Mouse (Mus musculus): ENCODE data around the gene Rab22a.

DNA sequence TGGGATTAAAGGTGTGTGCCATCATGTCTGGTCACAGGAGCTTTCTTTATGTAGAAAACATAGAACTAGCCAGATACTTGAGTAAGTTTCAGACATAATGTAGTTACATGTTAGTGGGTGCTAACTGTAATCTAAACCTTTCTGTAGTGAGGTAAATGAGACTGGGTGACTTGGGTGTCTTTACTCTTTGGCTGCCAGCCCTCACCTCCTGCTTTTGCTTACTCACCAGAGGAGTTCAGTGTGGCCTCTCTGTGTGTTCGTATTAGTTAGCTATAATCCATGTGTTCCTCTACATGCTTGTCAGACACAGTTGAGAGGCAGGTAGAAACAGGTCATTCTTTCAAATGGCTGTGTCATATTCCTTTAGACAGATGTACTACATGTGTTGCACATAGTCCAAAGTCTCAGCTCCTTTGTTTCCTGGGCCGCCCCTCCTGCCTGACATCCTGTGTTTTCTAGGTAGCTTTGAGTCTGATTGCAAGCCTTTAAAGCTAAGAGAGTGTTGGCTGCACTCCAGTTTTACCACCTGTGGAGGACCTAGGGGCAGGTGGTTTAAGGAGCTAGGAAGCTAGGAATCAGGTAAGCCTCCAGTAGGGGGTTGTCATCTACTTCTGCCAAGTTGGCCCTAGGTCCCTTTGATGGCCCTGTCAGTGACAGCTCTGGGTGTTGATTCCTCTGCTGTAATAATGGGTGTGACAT is 89.5 kb downstream of the Rab22a start:
- TF ChIP-seq EP300 (optimal IDR thresholded peaks at IDR 0.05), result no peak
- no peak for TF ChIP-seq CTCF (IDR thresholded peaks at IDR 0.05; ENCODE audit: low read depth)

Data from stomach, postnatal 0 days (tissue).